Mouse (Mus musculus) bone marrow, adult 2 months (tissue): Measurements from ENCODE around the gene Fzr1.

ENCODE experiments used
- CTCF ChIP-seq: fragments of 200-500 bp; IDR thresholded peaks from 2 replicates; pipeline ENCODE4 v1.5.1; 2011; ENCODE audit warnings: low read length, control low read depth; ENCODE audit not compliant: control insufficient read depth, insufficient read depth
- POLR2A ChIP-seq: fragments of 200-500 bp; IDR thresholded peaks from 2 replicates; pipeline ENCODE4 v1.6.1; 2011; ENCODE audit warnings: low read depth, mild to moderate bottlenecking, control low read depth, low read length, borderline replicate concordance; ENCODE audit not compliant: control insufficient read depth

DNA sequence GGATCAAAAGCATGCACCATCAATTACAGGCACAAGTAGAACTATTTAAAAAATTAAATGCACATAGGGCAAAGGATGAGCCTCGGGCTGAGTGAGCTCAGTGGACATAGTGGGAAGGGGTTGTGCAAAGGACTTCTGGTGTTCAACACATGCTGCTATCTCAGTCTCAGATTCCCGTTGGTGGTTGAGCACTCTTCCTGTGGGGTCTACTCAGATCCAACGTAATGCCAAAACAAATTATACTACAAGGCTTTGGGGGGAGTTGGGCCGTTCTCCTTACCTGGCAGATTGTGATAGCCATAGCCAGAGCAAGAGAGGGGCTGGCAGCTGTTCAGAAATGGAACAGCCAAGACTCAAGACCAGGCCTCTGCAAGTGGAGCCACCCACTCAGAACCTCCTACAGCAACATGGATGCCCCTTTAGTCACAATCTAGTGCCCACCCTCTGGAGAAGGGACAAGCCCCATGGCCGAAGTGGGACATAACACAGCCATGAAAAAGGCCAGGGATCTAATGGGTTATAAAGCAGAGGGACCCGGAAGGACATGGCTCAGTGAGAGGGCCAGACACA, 1.6 kb upstream of the Fzr1 start:
- TF ChIP-seq POLR2A (no peak), CTCF (no peak)
